Mouse (Mus musculus): ENCODE measurements around the gene Dennd6a. TPM values are rescaled to one million over a fixed set of nuclear protein-coding genes. Genes with fewer than 3 reads are reported as not detected.

The Dennd6a gene
- polyA plus RNA-seq, 1 experiment from 2014 or later: 28.7 TPM

GRCm38 (mm10) chr14:26547516-26548488, 25.9 kb upstream of the Dennd6a start:
- Histone ChIP-seq H3K27ac (no peak overlapping the region), H3K4me3 (no peak overlapping the region), H3K27me3 (ENCODE audit: insufficient read depth, poor library complexity, severe bottlenecking) (no peaks in the 10 kb centered on the region), H3K9me3 (no peaks in the 10 kb centered on the region), H3K4me1 (replicated peaks) (no peaks in the 10 kb centered on the region), H3K36me3 (no peaks in the 10 kb centered on the region)
- DNase-seq (ENCODE audit: low spot score): no peak
- 86% methylated on average over 10 of the region's 10 CpGs for WGBS

GRCm38 (mm10) chr14:26550712-26551111, 22.9 kb upstream of the Dennd6a start:
- Histone ChIP-seq H3K36me3 (no peaks in the 10 kb centered on the region), H3K4me3 (no peak overlapping the region), H3K4me1 (replicated peaks) (no peaks in the 10 kb centered on the region), H3K27me3 (ENCODE audit: insufficient read depth, poor library complexity, severe bottlenecking) (no peaks in the 10 kb centered on the region), H3K9me3 (no peaks in the 10 kb centered on the region), H3K27ac (no peak overlapping the region)
- no peak for DNase-seq (ENCODE audit: low spot score)
- 91% methylated on average over 8 of the region's 8 CpGs for WGBS

DNA sequence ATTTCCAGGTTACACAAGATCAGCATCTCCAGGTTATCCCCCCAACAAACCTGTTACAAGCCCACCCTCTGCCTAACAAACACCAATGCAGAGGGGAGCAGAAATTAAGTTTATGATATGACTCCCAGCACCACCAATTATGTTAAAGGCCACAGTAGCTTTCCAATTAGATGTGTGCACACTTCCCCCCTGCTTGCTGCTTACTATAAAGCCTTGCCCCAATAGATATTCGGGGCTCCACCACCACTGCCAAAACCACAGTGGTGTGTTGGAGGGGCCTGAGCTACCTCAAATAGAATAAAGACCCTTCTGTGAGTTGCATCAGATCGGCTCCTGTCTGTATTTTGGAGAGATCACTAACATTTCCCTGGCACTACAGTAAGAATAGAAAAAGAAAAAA, 21.2 kb upstream of the Dennd6a start:
- Histone ChIP-seq H3K27me3 (ENCODE audit: insufficient read depth, poor library complexity, severe bottlenecking) (no peaks in the 10 kb centered on the region), H3K27ac (no peak overlapping the region), H3K9me3 (no peaks in the 10 kb centered on the region), H3K4me3 (no peak overlapping the region), H3K4me1 (replicated peaks) (peaks cover 1% of the 10 kb centered on the region; the same call in 1 of the 2 replicates), H3K36me3 (no peaks in the 10 kb centered on the region)
- no peak for DNase-seq (ENCODE audit: low spot score)
- WGBS: 86% methylated on average over 2 of the region's 2 CpGs

DNA sequence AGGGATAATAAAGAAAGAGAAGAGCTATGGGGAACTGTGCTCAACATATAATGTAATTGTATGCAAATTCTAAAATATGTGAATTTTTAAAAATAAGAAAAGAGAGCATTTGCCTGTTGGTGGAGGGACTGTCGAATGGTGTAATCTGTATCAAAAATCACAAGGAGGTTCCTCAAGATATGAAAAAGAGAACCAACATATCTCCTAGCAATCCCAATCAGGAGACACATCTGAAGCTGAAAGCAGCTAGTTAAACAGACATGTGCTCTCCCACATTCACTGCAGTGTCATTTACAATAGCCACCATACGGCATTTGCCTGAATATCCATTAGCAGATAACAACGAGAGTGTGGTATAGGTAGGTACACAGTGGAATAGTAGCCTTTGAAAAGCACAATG, 20.8 kb upstream of the Dennd6a start:
- H3K36me3 ChIP-seq: no peaks in the 10 kb centered on the region
- H3K27ac ChIP-seq: no peak overlapping the region
- no peaks in the 10 kb centered on the region for H3K27me3 ChIP-seq (ENCODE audit: insufficient read depth, poor library complexity, severe bottlenecking)
- 88% methylated on average over 3 of the region's 3 CpGs for whole genome bisulfite sequencing
- DNase-seq (ENCODE audit: low spot score): no peak
- no peaks in the 10 kb centered on the region for H3K9me3 ChIP-seq
- H3K4me3 ChIP-seq: no peak overlapping the region
- peaks cover 5% of the 10 kb centered on the region; the same call in 1 of the 2 replicates for H3K4me1 ChIP-seq (replicated peaks)

- no peak overlapping the region for H3K4me3 ChIP-seq
- no peaks in the 10 kb centered on the region for H3K36me3 ChIP-seq
- H3K27me3 ChIP-seq (ENCODE audit: insufficient read depth, poor library complexity, severe bottlenecking): no peaks in the 10 kb centered on the region
- no peak overlapping the region for H3K27ac ChIP-seq
- WGBS: 58% methylated on average over 1 of the region's 1 CpGs
- H3K9me3 ChIP-seq: no peaks in the 10 kb centered on the region; the same call in 1 of the 2 replicates
- DNase-seq (ENCODE audit: low spot score): peak; percentile 3
- H3K4me1 ChIP-seq (replicated peaks): peaks cover 5% of the 10 kb centered on the region; the same call in 1 of the 2 replicates
These were observed 16.1 kb upstream of the Dennd6a start for GRCm38 (mm10) chr14:26557581-26557980.

GRCm38 (mm10) chr14:26558536-26558935, 15.1 kb upstream of the Dennd6a start:
- no peaks in the 10 kb centered on the region; the same call in 1 of the 2 replicates for H3K9me3 ChIP-seq
- no peaks in the 10 kb centered on the region for H3K27me3 ChIP-seq (ENCODE audit: insufficient read depth, poor library complexity, severe bottlenecking)
- WGBS: 91% methylated on average over 7 of the region's 7 CpGs
- H3K27ac ChIP-seq: no peak overlapping the region
- no peaks in the 10 kb centered on the region for H3K36me3 ChIP-seq
- H3K4me1 ChIP-seq (replicated peaks): peaks cover 5% of the 10 kb centered on the region; the same call in 1 of the 2 replicates
- DNase-seq (ENCODE audit: low spot score): no peak
- H3K4me3 ChIP-seq: no peak overlapping the region

DNA sequence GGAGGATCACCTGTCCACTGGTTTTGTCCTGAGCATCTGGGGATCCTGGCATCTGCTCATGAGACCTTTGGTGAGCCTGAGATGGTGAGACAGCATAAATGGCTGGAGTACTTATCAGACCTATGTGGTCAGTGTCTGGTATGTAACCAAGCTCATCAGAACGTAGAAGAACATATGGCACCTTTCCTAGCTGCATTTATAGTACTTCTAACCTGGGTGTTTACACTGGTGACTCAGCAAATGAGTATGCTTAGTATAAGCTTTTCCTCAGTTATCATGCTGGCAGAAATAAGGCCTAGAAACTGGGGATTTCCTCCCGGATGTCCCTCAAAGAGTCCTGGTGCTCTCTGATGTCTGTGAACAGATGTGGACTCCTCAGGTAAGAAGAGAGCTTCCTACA, 11.4 kb upstream of the Dennd6a start:
- no peak for DNase-seq (ENCODE audit: low spot score)

DNA sequence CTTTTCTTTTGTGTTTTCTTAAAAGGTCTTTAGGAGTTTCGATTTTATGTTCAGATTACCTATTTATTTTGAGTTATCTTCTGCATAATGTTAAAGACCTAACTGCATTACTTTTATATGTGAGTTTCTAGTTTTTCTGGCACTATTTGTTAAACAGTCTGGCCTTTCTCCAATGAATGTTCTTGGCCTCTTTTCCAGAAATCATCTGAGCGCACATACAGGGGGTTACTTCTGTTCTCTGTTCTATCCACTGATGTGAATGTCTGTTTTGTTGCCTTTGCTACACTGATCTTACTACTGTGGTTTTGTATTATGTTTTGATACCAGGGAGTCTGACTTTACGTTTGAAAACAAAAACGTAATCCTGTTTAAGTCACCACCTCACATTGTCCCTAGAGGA, 3.8 kb upstream of the Dennd6a start:
- DNase-seq (ENCODE audit: low spot score): no peak
- no peaks in the 10 kb centered on the region for H3K36me3 ChIP-seq
- no peaks in the 10 kb centered on the region for H3K27me3 ChIP-seq (ENCODE audit: insufficient read depth, poor library complexity, severe bottlenecking)
- H3K9me3 ChIP-seq: no peaks in the 10 kb centered on the region
- H3K4me3 ChIP-seq: no peak overlapping the region
- no peaks in the 10 kb centered on the region for H3K4me1 ChIP-seq (replicated peaks)
- H3K27ac ChIP-seq: no peak overlapping the region
- WGBS: 86% methylated on average over 4 of the region's 4 CpGs

More for the DNA sequence above, 11.4 kb upstream of the Dennd6a start:
- no peak overlapping the region for H3K27ac ChIP-seq
- H3K36me3 ChIP-seq: no peaks in the 10 kb centered on the region
- no peaks in the 10 kb centered on the region for H3K27me3 ChIP-seq (ENCODE audit: insufficient read depth, poor library complexity, severe bottlenecking)
- 88% methylated on average over 2 of the region's 2 CpGs for WGBS
- peaks cover 5% of the 10 kb centered on the region; the same call in 1 of the 2 replicates for H3K4me1 ChIP-seq (replicated peaks)
- H3K4me3 ChIP-seq: no peak overlapping the region
- H3K9me3 ChIP-seq: no peaks in the 10 kb centered on the region; the same call in 1 of the 2 replicates

DNA sequence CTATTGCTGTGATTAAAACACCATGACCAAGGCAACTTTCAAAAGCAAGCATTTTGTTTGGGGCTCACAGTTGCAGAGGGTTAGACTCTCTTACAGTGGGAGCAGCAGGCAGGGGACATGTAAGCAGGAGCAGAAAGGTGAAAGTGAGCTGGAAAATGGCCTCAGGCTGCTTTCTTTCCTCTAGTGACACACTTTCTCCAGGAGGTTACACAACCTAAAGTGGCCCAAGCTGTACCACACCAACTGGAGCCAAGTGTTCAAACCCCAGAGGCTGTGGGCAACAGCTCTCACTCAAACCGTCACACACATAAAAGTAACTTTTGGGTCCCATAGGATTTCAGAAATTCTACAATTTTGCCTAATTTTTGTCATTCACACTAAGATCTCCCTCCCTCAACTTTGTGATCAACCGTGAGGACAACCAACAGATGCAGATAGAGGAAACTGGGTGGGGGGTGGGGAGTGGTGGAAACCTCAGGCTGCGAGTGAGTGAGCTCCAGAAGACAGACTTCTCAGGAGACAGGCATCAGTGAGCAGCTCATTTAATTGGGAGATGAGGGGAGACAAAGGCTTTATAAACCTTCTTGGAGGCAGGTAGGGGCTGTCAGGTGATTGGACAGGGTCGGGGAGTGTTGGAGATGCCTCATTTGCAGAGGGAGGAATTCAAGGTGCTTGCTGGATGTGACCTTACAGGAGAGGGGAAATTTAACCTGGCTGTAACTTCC, 1.5 kb upstream of the Dennd6a start:
- 60% methylated on average over 4 of the region's 4 CpGs for WGBS
- H3K4me3 ChIP-seq: no peak overlapping the region
- H3K27me3 ChIP-seq (ENCODE audit: insufficient read depth, poor library complexity, severe bottlenecking): no peaks in the 10 kb centered on the region

GRCm38 (mm10) chr14:26576255-26576780, 2.7 kb downstream of the Dennd6a start:
- Histone ChIP-seq H3K27me3 (ENCODE audit: insufficient read depth, poor library complexity, severe bottlenecking) (no peaks in the 10 kb centered on the region), H3K36me3 (no peaks in the 10 kb centered on the region), H3K4me3 (no peak overlapping the region), H3K4me1 (replicated peaks) (peaks cover 24% of the 10 kb centered on the region), H3K27ac (no peak overlapping the region), H3K9me3 (no peaks in the 10 kb centered on the region)
- WGBS: 75% methylated on average over 3 of the region's 3 CpGs
- no peak for DNase-seq (ENCODE audit: low spot score)

More for the DNA sequence above, 1.5 kb upstream of the Dennd6a start:
- no peaks in the 10 kb centered on the region for H3K36me3 ChIP-seq
- H3K27ac ChIP-seq: no peak overlapping the region
- no peaks in the 10 kb centered on the region for H3K9me3 ChIP-seq
- DNase-seq (ENCODE audit: low spot score): no peak
- H3K4me1 ChIP-seq (replicated peaks): no peaks in the 10 kb centered on the region

- Histone ChIP-seq H3K27ac (peak overlapping the region; percentile 99; the same call in 1 of the 2 replicates), H3K4me3 (peak overlapping the region; percentile 77), H3K36me3 (peaks cover 7% of the 10 kb centered on the region), H3K9me3 (no peaks in the 10 kb centered on the region), H3K4me1 (replicated peaks) (peaks cover 25% of the 10 kb centered on the region), H3K27me3 (ENCODE audit: insufficient read depth, poor library complexity, severe bottlenecking) (no peaks in the 10 kb centered on the region)
- WGBS: 74% methylated on average over 6 of the region's 6 CpGs
- DNase-seq (ENCODE audit: low spot score): no peak
These were observed 5.1 kb downstream of the Dennd6a start for GRCm38 (mm10) chr14:26578791-26579191.

- H3K4me1 ChIP-seq (replicated peaks): peaks cover 25% of the 10 kb centered on the region
- peak overlapping the region; percentile 99 for H3K27ac ChIP-seq
- H3K4me3 ChIP-seq: peak overlapping the region; percentile 77
- peaks cover 7% of the 10 kb centered on the region for H3K36me3 ChIP-seq
- no peaks in the 10 kb centered on the region for H3K27me3 ChIP-seq (ENCODE audit: insufficient read depth, poor library complexity, severe bottlenecking)
- WGBS: under 1% methylated on average over 79 of the region's 79 CpGs
- DNase-seq (ENCODE audit: low spot score): peak; percentile 90
- no peaks in the 10 kb centered on the region for H3K9me3 ChIP-seq
These were observed 6.0 kb downstream of the Dennd6a start for GRCm38 (mm10) chr14:26579346-26580343.

All from hindbrain, embryonic 10.5 days (tissue).